Mouse (Mus musculus) brain, embryonic 18.5 days (tissue): Measurements from ENCODE around the gene Igf1r.

ENCODE experiments used
- DNase-seq: peaks from one replicate; pipeline ENCODE4 v3.0.0-alpha.2; 2012; ENCODE audit warnings: low read depth, low spot score

Igf1r gene

GRCm38 (mm10) chr7:68049048-68049447 is 96.4 kb downstream of the Igf1r start:
- no peak for DNase-seq

GRCm38 (mm10) chr7:68053002-68053624 is 100.5 kb downstream of the Igf1r start:
- DNase-seq = no peak

- DNase-seq = no peak
Measured at GRCm38 (mm10) chr7:68054498-68054897, 101.9 kb downstream of the Igf1r start.

- DNase-seq = no peak
Measured at GRCm38 (mm10) chr7:68054956-68055355, 102.3 kb downstream of the Igf1r start.

- no peak for DNase-seq
Measured at GRCm38 (mm10) chr7:68057010-68057409, 104.4 kb downstream of the Igf1r start.

- DNase-seq = no peak
Measured at GRCm38 (mm10) chr7:68059690-68060089, 107.1 kb downstream of the Igf1r start.

GRCm38 (mm10) chr7:68061434-68061833 is 108.8 kb downstream of the Igf1r start:
- DNase-seq = no peak

- no peak for DNase-seq
Measured at GRCm38 (mm10) chr7:68062170-68062848, 109.7 kb downstream of the Igf1r start.

- no peak for DNase-seq
Measured at GRCm38 (mm10) chr7:68062849-68063208, 110.2 kb downstream of the Igf1r start.

- DNase-seq = no peak
Measured at GRCm38 (mm10) chr7:68063711-68064110, 111.1 kb downstream of the Igf1r start.

- DNase-seq = no peak
Measured at GRCm38 (mm10) chr7:68064120-68064519, 111.5 kb downstream of the Igf1r start.

GRCm38 (mm10) chr7:68064647-68065362 is 112.2 kb downstream of the Igf1r start:
- no peak for DNase-seq

- no peak for DNase-seq
Measured at GRCm38 (mm10) chr7:68065904-68066303, 113.3 kb downstream of the Igf1r start.

GRCm38 (mm10) chr7:68067321-68067720 is 114.7 kb downstream of the Igf1r start:
- DNase-seq = no peak

- no peak for DNase-seq
Measured at GRCm38 (mm10) chr7:68069324-68069723, 116.7 kb downstream of the Igf1r start.

- no peak for DNase-seq
Measured at GRCm38 (mm10) chr7:68070030-68070429, 117.4 kb downstream of the Igf1r start.

- DNase-seq = peak; percentile 37
Measured at GRCm38 (mm10) chr7:68070626-68071025, 118.0 kb downstream of the Igf1r start.

GRCm38 (mm10) chr7:68071050-68071449 is 118.4 kb downstream of the Igf1r start:
- DNase-seq = no peak

- DNase-seq = no peak
Measured at GRCm38 (mm10) chr7:68071749-68072148, 119.1 kb downstream of the Igf1r start.

GRCm38 (mm10) chr7:68072524-68073459 is 120.2 kb downstream of the Igf1r start:
- DNase-seq = no peak

GRCm38 (mm10) chr7:68073460-68073806 is 120.8 kb downstream of the Igf1r start:
- DNase-seq = no peak

GRCm38 (mm10) chr7:68074748-68075147 is 122.1 kb downstream of the Igf1r start:
- no peak for DNase-seq
